Mouse (Mus musculus): ENCODE measurements at regions not wholly inside any gene's neighbourhood (a gene's known extent, or its start where the extent isn't known, plus 50 kb on each side); places are given as distances from the start of the nearest gene placed in this dataset.
A peak's percentile ranks its signal among the peaks of the same experiment; 100 is the strongest.

- no peak for DNase-seq (ENCODE audit: low spot score)
These were observed 1251.6 kb downstream of the Basp1 start for GRCm38 (mm10) chr15:24161974-24162373.

GRCm38 (mm10) chr15:24157700-24158350, 1255.7 kb downstream of the Basp1 start:
- no peak for DNase-seq (ENCODE audit: low spot score)

GRCm38 (mm10) chr15:24154291-24154690, 1259.3 kb downstream of the Basp1 start:
- peak; percentile 10 for DNase-seq (ENCODE audit: low spot score)

- no peak for DNase-seq (ENCODE audit: low spot score)
These were observed 1289.3 kb downstream of the Basp1 start for GRCm38 (mm10) chr15:24124241-24124640.

DNA sequence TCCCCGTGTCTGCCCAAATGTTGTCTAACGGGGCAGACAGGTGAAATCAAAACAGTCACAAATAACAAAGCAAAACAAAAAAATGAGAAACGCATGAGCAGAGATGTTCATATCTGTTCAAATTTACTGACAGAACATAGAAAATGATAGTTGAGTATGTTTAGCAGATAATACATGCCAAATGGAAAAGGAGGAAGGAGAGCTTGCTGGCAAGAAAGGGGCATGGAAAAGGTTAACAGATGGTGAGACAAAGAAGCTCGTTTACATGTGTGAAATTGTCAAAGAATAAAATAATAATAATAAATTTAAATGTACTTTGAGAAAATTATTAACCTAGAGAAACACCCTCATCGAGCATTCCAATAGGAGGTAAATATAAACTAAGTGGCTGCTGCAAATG, 1327.3 kb downstream of the Basp1 start:
- DNase-seq (ENCODE audit: low spot score): no peak

- DNase-seq (ENCODE audit: low spot score): no peak
These were observed 1360.4 kb downstream of the Basp1 start for GRCm38 (mm10) chr15:24053197-24053596.

DNA sequence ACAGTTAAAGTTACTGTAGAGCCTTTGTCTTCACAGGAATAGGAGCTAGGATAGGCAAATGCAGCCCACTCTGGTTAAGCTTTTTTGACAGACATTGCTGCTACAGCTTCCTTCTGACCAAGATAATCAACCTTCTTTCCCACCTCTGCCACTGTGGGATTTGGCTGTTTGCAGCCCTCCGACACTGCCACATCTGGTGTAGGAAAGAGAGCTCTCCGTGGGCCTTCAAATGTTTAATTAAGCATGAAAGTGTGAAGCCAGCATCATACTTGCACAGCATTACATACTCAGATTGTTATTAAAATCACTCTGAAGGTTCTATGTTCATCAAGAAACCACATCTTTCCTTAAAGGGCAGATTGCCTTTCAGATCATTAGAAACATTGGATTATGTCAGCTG, 1372.7 kb downstream of the Basp1 start:
- no peak for DNase-seq (ENCODE audit: low spot score)

DNA sequence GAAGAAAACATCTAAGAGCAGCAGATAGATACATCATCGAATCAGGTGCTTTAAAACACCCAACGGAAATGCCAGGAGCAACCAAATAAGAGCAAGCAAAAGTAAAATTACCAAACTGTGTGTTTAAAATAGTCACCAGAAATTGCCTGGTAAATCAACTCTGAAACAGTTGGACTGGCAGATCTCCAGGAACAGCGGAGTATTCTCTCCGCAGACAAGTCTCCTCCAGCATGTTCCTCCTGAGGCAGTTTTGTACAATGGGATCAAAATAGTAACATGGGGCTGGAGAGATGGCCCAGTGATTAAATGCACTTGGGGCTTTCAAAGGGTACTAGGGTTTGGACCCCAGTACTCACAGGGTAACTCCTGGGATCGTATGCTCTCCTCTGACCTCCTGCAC, 1374.4 kb downstream of the Basp1 start:
- DNase-seq (ENCODE audit: low spot score): peak; percentile 44

GRCm38 (mm10) chr15:24022137-24022536, 1391.4 kb downstream of the Basp1 start:
- no peak for DNase-seq (ENCODE audit: low spot score)

GRCm38 (mm10) chr15:24004711-24005110, 1408.9 kb downstream of the Basp1 start:
- no peak for DNase-seq (ENCODE audit: low spot score)

- no peak for DNase-seq (ENCODE audit: low spot score)
These were observed 1430.7 kb downstream of the Cdh18 start for GRCm38 (mm10) chr15:23979506-23979905.

All from adipocyte (in vitro differentiated cells).